Mouse (Mus musculus): ENCODE measurements around the gene Lama1.

DNA sequence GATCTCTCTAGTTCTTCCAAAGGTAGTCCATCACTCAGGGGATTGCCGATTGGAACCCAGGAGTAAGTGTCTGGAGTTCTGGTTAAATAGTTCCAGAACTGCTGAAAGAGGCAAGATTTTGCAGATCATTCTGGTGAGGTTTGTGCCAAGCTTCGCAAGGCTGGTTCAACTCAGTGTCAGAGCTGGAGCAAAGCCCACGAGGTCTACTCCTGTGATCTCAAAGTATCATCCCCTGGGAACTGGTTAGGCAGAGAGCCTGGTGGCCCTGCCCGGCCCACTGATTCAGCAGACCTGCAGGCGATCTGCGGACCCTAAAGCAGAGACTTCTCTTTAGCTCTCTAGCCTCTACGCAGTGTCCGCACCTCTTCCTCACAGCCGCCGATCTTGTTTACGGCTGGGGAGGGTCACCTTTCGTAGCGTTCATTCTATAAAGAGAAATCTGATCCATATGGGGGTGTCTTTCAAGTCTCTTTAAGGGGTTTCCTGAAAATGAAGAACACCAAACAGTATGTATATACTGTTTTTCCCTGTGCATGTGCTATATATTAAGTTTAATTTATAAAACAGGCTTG lies 10.8 kb downstream of the Lama1 start:
- TF ChIP-seq CTCF (IDR thresholded peaks at IDR 0.05; ENCODE audit: low read depth) = no peak
- no peak for TF ChIP-seq EP300 (IDR thresholded peaks at IDR 0.05; ENCODE audit: low read depth)

Measured in liver, embryonic 14.5 days (tissue).